Mouse (Mus musculus) macrophage (primary cell): ENCODE measurements around the gene Chpf2. TPM values are rescaled to one million over a fixed set of nuclear protein-coding genes. Genes with fewer than 3 reads are reported as not detected.
A peak's percentile ranks its signal among the peaks of the same experiment; 100 is the strongest.

Experiments
- H3K27ac ChIP-seq: fragments of 350-480 bp; formaldehyde crosslinking; 2 replicates; pipeline ENCODE4 v1.9.0; 2021
- H3K36me3 ChIP-seq: fragments of 350-480 bp; formaldehyde crosslinking; 2 replicates; pipeline ENCODE4 v1.9.0; 2021; ENCODE audit errors: inconsistent target
- H3K4me3 ChIP-seq: fragments of 350-480 bp; formaldehyde crosslinking; 2 replicates; pipeline ENCODE4 v1.9.0; 2021; ENCODE audit errors: inconsistent target
- H3K79me2 ChIP-seq: fragments of 350-480 bp; formaldehyde crosslinking; 2 replicates; pipeline ENCODE4 v1.9.0; 2021; ENCODE audit errors: inconsistent target
- WGBS: methylation state at CpG from one replicate; pipeline ENCODE4 v1.1.7; 2026; ENCODE audit warnings: inconsistent platforms; ENCODE audit not compliant: missing documents; 5-methylcytosine and 5-hydroxymethylcytosine counted together
- polyA plus RNA-seq: library from polyadenylated mRNA; stranded (reverse); fragments of 250-400 nt; gene quantifications from 3 replicates; pipeline ENCODE4 v1.2.4, GENCODE M21; 2018; ENCODE audit warnings: inconsistent platforms

Chpf2 gene
- polyA plus RNA-seq, 1 experiment from 2014 or later: 11.4 TPM

DNA sequence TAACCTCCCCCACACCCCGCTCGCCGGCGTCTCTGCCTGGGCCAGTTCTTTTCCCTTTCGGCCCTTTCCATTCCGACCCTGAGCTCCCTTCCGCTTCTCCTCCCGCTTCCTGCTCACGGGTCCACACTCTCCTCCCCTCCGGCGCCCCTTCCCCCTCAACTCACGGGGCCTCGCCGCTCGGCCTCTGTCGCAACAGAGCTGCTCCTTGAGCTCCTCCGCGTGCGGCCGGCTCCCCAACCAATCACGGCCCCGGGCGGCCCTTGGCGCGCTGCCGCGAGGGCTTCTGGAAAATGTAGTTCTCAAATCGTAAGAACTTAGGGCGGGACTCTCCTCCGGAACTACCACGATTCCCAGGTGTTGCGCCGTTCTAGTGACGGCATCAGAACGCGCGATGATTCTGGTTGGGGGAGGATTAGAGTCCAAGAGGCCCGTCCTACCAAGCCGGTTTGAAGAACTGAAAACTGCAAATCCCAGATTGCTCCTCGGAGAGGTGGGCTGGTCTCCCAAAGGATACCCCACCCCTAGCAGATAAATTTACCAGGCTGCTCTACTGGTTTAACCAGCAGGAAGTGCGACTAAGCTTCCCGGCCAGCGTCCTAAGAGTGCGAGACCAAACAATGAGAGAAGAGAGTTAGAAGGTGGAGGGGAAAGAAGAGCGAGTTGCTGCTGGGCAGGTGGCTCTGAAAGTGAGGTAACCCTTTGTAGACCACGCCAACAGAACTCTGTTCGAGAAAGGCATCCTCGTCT is 9.2 kb upstream of the Chpf2 start, which contains the start of gene Abcf2:
Gene Abcf2, minus strand, starts transcription at position 285 of the 747 bp plus-strand sequence.
- H3K79me2 ChIP-seq: peaks cover 14% of the 10 kb centered on the region; the same call in 1 of the 2 replicates
- peak within 1 kb of the TSS; percentile 75 for H3K27ac ChIP-seq
- peak within 1 kb of the TSS; percentile 67 for H3K4me3 ChIP-seq
- H3K36me3 ChIP-seq: peaks cover 21% of the 10 kb centered on the region; the same call in 1 of the 2 replicates
- WGBS: under 1% methylated on average over 48 of the region's 48 CpGs

DNA sequence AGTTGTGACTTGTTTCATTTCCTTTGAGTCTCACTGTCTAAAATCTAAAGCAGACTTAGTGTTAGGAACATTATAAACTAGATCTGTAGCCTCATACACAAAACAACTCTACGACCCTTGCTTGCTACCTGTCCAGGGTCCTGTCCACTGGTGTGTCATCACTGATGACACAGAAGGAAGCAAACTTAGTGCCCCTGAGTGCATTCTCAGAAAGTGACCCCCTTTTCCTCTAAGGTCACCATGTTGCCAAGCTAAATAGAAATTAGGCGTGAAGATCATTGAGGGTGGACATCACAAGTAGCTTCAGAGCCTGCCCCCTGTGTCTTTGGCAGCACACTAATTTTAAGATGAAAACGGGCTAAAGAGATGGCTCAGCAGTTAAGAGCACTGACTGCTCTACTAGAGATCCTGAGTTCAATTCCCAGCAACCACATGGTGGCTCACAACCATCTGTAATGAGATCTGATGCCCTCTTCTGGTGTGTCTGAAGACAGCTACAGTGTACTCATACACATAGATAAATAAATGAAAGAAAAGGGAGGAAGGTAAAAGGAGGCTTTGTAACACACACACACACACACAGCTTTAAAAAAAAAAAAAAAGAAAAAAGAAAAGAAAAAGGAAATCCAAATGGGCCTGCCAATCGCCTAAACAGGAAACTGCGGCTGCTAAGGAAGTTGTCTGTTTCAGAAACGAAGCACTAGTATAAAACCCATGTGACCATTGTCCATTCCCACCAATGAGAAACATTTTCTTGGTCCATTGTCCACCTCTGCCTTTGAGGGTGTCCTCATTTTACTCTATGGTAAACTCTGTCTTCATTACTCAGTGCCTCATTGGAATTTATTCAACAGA is 8.2 kb upstream of the Chpf2 start:
- H3K27ac ChIP-seq: peak overlapping the region; percentile 75
- peak overlapping the region; percentile 59 for H3K4me3 ChIP-seq
- H3K36me3 ChIP-seq: peaks cover 11% of the 10 kb centered on the region; the same call in 1 of the 2 replicates
- 10% methylated on average over 6 of the region's 6 CpGs for whole genome bisulfite sequencing
- peaks cover 14% of the 10 kb centered on the region; the same call in 1 of the 2 replicates for H3K79me2 ChIP-seq

DNA sequence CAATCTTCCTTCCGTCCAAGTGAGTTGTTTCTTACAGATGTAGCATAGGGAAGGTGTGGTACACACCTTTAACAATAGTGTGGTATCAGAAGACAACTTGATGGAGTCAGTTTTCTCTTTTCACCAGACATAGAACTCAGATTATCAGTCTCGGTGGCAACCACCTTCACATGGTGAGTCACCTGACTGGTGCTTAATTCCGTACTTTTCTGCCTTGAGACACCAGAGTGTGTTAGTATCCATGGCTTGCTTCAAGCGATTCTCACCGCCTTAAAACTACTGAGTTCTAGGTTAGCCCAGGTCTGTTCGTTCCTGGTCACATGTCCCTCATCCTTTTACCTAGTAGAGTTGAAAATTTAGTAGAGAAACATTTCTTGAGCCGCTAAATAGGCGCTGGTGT is 435 bp upstream of the Chpf2 start:
- Histone ChIP-seq H3K27ac (peak overlapping the region; percentile 74), H3K4me3 (peak overlapping the region; percentile 95), H3K36me3 (peaks cover 14% of the 10 kb centered on the region; the same call in 1 of the 2 replicates), H3K79me2 (peaks cover 28% of the 10 kb centered on the region)
- WGBS: 5% methylated on average over 8 of the region's 8 CpGs

DNA sequence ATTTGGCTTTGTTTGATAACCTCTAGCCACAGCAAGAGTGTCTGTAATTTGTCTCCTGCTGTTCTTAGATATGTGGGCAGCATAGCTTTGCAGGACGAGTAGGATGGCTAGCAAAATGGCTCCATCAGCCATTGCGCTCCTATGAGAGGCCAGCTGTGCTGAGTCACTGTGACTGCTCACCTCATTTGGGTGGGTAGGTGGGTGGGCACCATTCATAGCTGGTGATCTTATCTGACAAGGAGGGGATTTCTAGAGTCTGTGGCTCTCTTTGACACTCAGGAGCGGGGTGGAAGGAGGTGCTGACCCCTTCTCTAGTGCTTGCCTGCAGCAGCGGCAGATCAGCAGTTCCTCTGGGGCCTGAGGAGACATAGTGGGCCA is 648 bp downstream of the Chpf2 start:
- Histone ChIP-seq H3K79me2 (peaks cover 28% of the 10 kb centered on the region), H3K4me3 (peak overlapping the region; percentile 95), H3K36me3 (peaks cover 14% of the 10 kb centered on the region; the same call in 1 of the 2 replicates), H3K27ac (peak overlapping the region; percentile 74)
- 2% methylated on average over 4 of the region's 4 CpGs for WGBS

DNA sequence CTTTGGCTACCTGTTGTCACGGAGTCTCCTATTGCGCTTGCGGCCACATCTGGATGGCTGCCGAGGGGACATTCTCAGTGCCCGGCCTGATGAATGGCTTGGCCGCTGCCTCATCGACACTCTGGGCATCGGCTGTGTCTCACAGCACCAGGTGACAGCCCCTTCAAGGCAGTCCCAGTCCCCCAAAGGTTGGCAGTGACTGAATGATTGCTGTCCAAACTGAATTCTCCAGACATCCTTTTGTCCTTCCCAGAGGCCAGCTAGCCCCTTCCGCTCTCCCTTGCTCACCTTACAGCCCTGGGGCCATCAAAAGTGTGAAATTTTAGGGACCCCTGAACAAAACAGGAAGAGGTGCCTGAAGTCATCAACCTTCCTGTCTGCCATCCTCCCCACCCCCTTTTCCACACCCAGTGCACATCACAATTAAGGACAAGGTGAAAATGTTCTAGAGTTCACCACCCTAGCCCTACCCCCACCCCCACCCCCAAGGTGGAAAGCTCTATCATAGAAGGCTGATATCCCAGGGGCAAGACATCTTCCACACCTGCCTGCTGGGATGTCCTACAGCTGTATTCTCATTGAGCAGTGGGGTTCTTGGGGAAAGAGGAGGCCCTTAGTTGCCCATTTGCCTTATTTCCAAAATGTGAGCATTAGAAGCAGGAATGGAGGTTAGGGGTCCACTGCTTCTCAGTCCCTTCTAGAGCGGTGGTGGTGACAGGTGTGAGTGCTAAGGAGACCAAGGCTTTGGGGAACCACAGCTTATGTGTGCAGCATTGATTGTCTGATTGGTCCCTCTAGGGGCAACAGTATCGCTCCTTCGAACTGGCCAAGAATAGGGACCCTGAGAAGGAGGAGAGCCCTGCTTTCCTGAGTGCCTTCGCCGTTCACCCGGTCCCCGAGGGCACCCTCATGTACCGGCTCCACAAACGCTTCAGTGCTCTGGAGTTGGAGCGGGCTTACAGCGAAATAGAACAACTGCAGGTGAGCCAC is 3.3 kb downstream of the Chpf2 start:
- H3K79me2 ChIP-seq: peaks cover 28% of the 10 kb centered on the region
- H3K36me3 ChIP-seq: peaks cover 14% of the 10 kb centered on the region; the same call in 1 of the 2 replicates
- no peak overlapping the region for H3K4me3 ChIP-seq
- 96% methylated on average over 18 of the region's 20 CpGs for WGBS
- H3K27ac ChIP-seq: no peak overlapping the region

DNA sequence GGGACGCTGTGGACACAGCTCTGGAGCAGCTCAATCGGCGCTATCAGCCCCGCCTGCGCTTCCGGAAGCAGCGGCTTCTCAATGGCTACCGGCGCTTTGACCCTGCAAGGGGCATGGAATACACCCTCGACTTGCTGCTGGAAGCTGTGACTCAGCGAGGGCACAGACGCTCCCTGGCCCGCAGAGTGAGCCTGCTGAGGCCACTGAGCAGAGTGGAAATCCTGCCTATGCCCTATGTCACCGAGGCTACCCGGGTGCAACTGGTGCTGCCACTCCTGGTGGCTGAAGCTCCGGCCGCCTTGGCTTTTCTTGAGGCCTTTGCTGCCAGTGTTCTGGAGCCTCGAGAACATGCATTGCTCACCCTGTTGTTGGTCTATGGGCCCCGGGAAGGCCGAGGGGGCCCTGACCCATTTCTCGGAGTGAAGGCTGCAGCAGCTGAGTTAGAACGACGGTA is 4.8 kb downstream of the Chpf2 start:
- 15% methylated on average over 23 of the region's 23 CpGs for WGBS

DNA sequence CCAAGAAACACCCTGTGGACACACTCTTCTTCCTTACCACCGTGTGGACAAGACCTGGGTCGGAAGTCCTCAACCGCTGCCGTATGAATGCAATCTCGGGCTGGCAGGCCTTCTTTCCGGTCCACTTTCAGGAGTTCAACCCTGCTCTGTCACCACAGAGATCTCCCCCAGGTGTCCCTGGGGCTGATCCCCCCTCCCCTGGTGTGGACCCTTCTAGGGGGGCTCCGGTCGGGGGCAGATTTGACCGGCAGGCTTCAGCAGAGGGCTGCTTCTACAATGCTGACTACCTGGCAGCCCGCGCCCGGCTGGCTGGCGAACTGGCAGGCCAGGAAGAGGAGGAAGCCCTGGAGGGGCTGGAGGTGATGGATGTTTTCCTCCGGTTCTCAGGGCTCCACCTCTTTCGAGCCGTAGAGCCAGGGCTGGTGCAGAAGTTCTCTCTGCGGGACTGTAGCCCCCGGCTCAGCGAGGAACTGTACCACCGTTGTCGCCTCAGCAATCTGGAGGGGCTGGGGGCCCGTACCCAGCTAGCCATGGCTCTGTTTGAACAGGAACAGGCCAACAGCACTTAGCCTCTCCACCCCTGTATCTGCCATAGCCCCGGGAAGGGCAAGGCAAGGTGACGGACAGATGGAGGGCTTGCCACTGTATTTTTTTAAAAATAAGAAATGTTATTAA is 5.4 kb downstream of the Chpf2 start:
- WGBS: 18% methylated on average over 23 of the region's 24 CpGs
- Histone ChIP-seq H3K79me2 (peaks cover 25% of the 10 kb centered on the region), H3K36me3 (peaks cover 14% of the 10 kb centered on the region; the same call in 1 of the 2 replicates), H3K4me3 (no peak overlapping the region), H3K27ac (no peak overlapping the region)

More for the DNA sequence above, 4.8 kb downstream of the Chpf2 start:
- Histone ChIP-seq H3K4me3 (no peak overlapping the region), H3K79me2 (peaks cover 28% of the 10 kb centered on the region), H3K27ac (no peak overlapping the region), H3K36me3 (peaks cover 14% of the 10 kb centered on the region; the same call in 1 of the 2 replicates)

DNA sequence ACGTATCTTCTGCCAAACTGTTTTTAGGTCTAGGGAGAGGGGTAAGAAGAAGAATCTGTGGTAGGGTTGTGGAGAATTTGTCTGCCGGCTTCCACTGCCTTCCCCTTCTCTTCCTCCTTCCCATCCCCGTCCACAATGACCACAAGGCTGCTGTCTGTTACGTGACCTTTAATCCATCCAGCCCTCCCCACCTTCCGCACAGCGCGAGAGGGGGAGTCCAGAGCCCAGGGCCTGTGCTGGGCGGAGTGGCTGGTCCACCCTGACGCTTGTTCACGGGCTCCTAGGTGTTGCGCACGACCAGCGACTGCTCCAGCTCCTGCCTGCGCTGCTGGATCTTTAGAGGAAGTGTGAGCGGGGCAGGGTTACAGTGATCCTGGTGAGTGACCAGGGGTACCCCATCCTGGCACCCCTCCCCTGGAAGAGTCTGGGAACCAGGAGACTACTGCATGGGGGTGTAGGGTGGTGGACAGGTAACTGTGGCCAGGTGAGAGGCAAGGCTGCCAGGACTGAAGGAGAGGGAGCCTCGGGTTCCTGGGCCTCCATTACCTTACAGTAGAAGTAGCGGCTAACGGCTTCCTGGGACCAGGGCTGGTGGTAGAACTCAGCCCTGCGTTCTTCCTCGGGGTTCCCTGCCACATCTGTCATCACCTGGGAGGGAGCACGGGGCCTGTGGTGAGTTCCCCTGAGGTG is 6.1 kb downstream of the Chpf2 start:
- no peak overlapping the region for H3K4me3 ChIP-seq
- 33% methylated on average over 21 of the region's 21 CpGs for WGBS

DNA sequence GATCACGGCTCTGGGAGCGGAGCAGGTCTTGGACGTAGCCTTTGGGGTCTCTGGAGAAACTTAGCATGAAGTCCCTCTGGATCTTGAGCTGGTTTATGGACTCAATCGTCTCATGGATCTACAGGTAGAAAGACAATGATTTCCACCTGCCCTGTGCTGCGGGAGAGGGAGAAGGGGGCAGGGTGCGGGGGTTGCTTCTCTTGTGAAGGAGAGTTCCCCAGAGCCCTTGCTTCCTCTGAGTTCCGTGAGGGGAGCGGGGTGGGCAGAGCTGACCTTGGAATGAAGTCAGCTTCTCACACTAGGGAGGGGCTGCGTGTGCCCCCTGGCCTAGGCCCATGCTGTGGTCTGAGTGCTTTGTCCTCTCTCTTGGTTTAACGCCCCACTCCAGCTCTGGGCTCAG is 6.7 kb downstream of the Chpf2 start:
- Histone ChIP-seq H3K36me3 (peaks cover 14% of the 10 kb centered on the region; the same call in 1 of the 2 replicates), H3K4me3 (no peak overlapping the region), H3K79me2 (peaks cover 12% of the 10 kb centered on the region), H3K27ac (no peak overlapping the region)
- 86% methylated on average over 10 of the region's 10 CpGs for WGBS

More for the DNA sequence above, 6.1 kb downstream of the Chpf2 start:
- Histone ChIP-seq H3K79me2 (peaks cover 19% of the 10 kb centered on the region), H3K27ac (no peak overlapping the region), H3K36me3 (peaks cover 14% of the 10 kb centered on the region; the same call in 1 of the 2 replicates)

DNA sequence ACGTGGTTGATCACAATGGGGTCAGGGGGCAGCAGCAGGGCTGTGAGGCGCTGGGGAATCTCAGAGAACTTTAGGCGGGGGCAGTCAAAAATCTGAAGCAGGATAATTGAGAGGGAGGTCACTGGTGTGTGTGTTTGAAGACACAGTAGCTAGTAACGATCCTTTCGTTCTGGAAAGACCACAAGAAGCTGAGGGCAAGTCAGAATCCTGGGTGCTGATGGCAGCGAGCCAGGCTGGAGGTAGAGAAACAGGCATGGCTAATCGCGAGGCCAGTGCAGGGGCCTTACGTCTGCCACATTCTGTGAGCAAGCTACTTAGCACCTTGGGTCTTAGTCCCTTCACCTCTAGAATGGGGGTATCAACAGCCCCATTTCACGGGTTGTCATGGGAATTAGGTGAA is 7.4 kb downstream of the Chpf2 start:
- Histone ChIP-seq H3K4me3 (no peak overlapping the region), H3K79me2 (peaks cover 6% of the 10 kb centered on the region), H3K36me3 (peaks cover 10% of the 10 kb centered on the region; the same call in 1 of the 2 replicates), H3K27ac (no peak overlapping the region)
- WGBS: 89% methylated on average over 10 of the region's 10 CpGs

DNA sequence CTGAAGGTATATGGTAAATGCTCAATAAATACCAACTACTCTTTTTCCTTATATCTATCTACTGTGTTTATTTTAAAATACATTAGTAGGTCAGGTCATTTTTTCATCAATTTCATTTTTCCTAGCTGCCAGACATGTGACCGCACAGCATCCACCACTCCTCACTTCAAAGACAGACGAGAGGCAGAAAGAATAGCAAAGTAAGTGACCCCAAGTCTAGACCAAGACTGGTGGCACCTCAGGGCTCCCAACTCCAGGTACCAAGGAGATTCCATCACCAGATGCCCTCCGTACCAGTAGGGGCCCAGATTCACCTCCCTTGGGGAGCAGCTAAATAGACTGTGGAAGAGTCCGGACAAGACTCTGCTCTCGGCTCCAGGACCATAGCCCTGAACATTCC is 7.8 kb downstream of the Chpf2 start:
- H3K4me3 ChIP-seq: no peak overlapping the region
- H3K27ac ChIP-seq: no peak overlapping the region
- peaks cover 6% of the 10 kb centered on the region; the same call in 1 of the 2 replicates for H3K36me3 ChIP-seq
- peaks cover 1% of the 10 kb centered on the region; the same call in 1 of the 2 replicates for H3K79me2 ChIP-seq
- WGBS: 88% methylated on average over 4 of the region's 5 CpGs

DNA sequence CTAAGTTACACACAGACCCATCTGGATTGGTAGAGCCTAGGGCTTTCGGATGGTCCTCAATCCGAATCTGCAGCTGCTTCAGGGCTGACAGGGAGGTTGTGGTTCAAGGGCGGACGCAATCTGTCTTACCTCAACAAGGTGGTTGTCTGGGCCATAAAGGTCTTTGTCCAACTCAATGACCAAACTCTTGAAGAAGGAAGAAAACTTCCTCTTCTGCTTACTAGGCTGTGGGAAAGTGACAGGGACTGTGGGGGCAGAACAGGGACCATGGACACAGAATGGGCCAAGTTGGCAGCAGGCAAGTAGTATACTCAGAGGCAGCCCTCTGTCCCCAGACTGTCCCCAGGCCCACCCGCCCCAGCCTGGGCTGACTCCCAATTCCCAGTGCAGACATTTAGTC is 8.7 kb downstream of the Chpf2 start:
- H3K27ac ChIP-seq: no peak overlapping the region
- H3K36me3 ChIP-seq: no peaks in the 10 kb centered on the region
- no peak overlapping the region for H3K4me3 ChIP-seq
- WGBS: 90% methylated on average over 4 of the region's 5 CpGs
- no peaks in the 10 kb centered on the region for H3K79me2 ChIP-seq
